ENCODE assay signal across 29 mouse cellular contexts in the genomic region with DNA sequence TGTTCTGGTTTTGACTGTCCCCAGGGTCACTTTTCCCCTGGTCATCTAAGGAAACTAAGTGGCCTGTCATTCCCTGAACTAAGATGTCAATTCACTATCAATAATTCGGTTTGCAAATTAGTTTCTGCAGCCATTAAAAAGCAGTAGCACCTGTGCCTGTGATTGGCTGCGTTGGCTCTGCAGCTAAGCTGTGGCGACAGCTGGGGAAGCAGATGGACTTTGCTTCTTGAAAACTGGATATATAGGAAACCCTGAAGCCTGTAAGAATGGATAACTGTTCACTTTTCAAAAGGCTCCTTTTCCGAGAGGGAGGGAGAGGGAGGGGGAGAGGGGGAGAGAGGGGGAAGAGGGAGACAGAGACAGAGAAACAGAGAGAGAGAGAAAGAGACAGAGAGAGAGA.
DNase-seq lines count a peak whose midpoint lies in the region; ATAC-seq lines count a peak whose summit lies in the region.
"Had no signal": no experiment of that assay in that cellular context is flagged by ENCODE, and none has a peak within 500 bp of the region (broad histone marks: within the 10 kb centered on the region; RNA-seq: fewer than 3 reads in every experiment).

No protein-coding gene starts in this region.

- no peaks in the 10 kb centered on the region for H3K9me3 ChIP-seq in forebrain, embryonic 13.5 days (replicated peaks)
- H3K9me3 ChIP-seq in forebrain, embryonic 12.5 days, result no peaks in the 10 kb centered on the region
- no peaks in the 10 kb centered on the region for H3K9me3 ChIP-seq in neural tube, embryonic 13.5 days
- H3K9me3 ChIP-seq: embryonic facial prominence, embryonic 13.5 days; heart, embryonic 12.5 days; hindbrain, embryonic 10.5 days; limb, embryonic 10.5 days; liver, embryonic 15.5 days; lung, embryonic 15.5 days; megakaryocyte, embryonic 14.5 days; midbrain, embryonic 13.5 days had no signal

- H3K9ac ChIP-seq in forebrain, embryonic 13.5 days, result no peak overlapping the region
- no peak overlapping the region for H3K9ac ChIP-seq in forebrain, embryonic 12.5 days
- H3K9ac ChIP-seq in neural tube, embryonic 13.5 days, result no peak overlapping the region
- H3K9ac ChIP-seq: embryonic facial prominence, embryonic 13.5 days; heart, embryonic 12.5 days; liver, embryonic 15.5 days; lung, embryonic 15.5 days; midbrain, embryonic 13.5 days had no signal

- ATAC-seq in forebrain, embryonic 13.5 days, result no peak
- ATAC-seq in forebrain, embryonic 12.5 days (ENCODE audit: low FRiP score), result no peak
- ATAC-seq in neural tube, embryonic 13.5 days (ENCODE audit: low read depth), result no peak
- ATAC-seq: activated CD4-positive, CD25-positive, alpha-beta regulatory T cell, adult 4 months; midbrain, embryonic 13.5 days had no signal

- H3K4me2 ChIP-seq in forebrain, embryonic 13.5 days, result no peak overlapping the region
- H3K4me2 ChIP-seq in forebrain, embryonic 12.5 days, result no peak overlapping the region
- no peak overlapping the region for H3K4me2 ChIP-seq in neural tube, embryonic 13.5 days
- H3K4me2 ChIP-seq: embryonic facial prominence, embryonic 13.5 days; heart, embryonic 12.5 days; liver, embryonic 15.5 days; lung, embryonic 15.5 days; midbrain, embryonic 13.5 days had no signal

- H3K36me3 ChIP-seq in forebrain, embryonic 13.5 days (ENCODE audit: poor library complexity, severe bottlenecking), result 0 out of 2 replicates have a peak, but pooled peaks cover 4% of the 10 kb centered on the region
- no peaks in the 10 kb centered on the region for H3K36me3 ChIP-seq in forebrain, embryonic 12.5 days (replicated peaks)
- H3K36me3 ChIP-seq in neural tube, embryonic 13.5 days, result 0 out of 2 replicates have a peak, but pooled peaks cover 3% of the 10 kb centered on the region
- H3K36me3 ChIP-seq: liver, embryonic 15.5 days; lung, embryonic 15.5 days; midbrain, embryonic 13.5 days had no signal

- DNase-seq in layer of hippocampus, adult 11-12 months (ENCODE audit: low spot score), result peak; percentile 43
- no peak for DNase-seq in layer of hippocampus, postnatal 10 days (ENCODE audit: low spot score in 2 of 2)
- DNase-seq in neural tube, embryonic 10.5 days (ENCODE audit: extremely low spot score, low spot score), result no peak
- DNase-seq in right cerebral cortex, postnatal 25 days, result peak; percentile 41
- DNase-seq in yolk sac, embryonic 10.5 days (ENCODE audit: low spot score), result no peak
- DNase-seq: adrenal gland, adult 8-10 months; cerebellum, adult 8-10 months; cerebellum, postnatal 36 days; embryo, embryonic 11 days; heart, postnatal 10 days; kidney, adult 18-20 months; kidney, postnatal 4 days; liver; lung, postnatal 36 days; thymus, adult 18-20 months; thymus, postnatal 36 days had no signal

- H3K27me3 ChIP-seq in forebrain, embryonic 13.5 days, result no peaks in the 10 kb centered on the region
- no peaks in the 10 kb centered on the region for H3K27me3 ChIP-seq in forebrain, embryonic 12.5 days
- H3K27me3 ChIP-seq in neural tube, embryonic 13.5 days, result no peaks in the 10 kb centered on the region
- H3K27me3 ChIP-seq: embryonic facial prominence, embryonic 13.5 days; heart, embryonic 12.5 days; liver, embryonic 15.5 days; lung, embryonic 15.5 days; megakaryocyte, embryonic 14.5 days; midbrain, embryonic 13.5 days had no signal

- H3K27ac ChIP-seq in forebrain, embryonic 13.5 days, result peak overlapping the region; percentile 86
- no peak overlapping the region for H3K27ac ChIP-seq in forebrain, embryonic 12.5 days
- peak overlapping the region; percentile 33; the same call in 1 of the 2 replicates for H3K27ac ChIP-seq in neural tube, embryonic 13.5 days (replicated peaks)
- H3K27ac ChIP-seq: embryonic facial prominence, embryonic 13.5 days; hindbrain, embryonic 10.5 days; limb, embryonic 10.5 days; liver, embryonic 15.5 days; lung, embryonic 15.5 days had no signal

- WGBS in forebrain, embryonic 13.5 days, result 63% methylated on average over 4 of the region's 4 CpGs
- 76% methylated on average over 4 of the region's 4 CpGs for WGBS in forebrain, embryonic 12.5 days
- WGBS in neural tube, embryonic 13.5 days, result 48% methylated on average over 4 of the region's 4 CpGs

- H3K4me3 ChIP-seq in forebrain, embryonic 13.5 days, result no peak overlapping the region
- no peak overlapping the region for H3K4me3 ChIP-seq in forebrain, embryonic 12.5 days (replicated peaks)
- H3K4me3 ChIP-seq in neural tube, embryonic 13.5 days, result no peak overlapping the region
- H3K4me3 ChIP-seq: embryonic facial prominence, embryonic 13.5 days; erythroblast, embryonic 14.5 days; heart, embryonic 12.5 days; hindbrain, embryonic 10.5 days; limb, embryonic 10.5 days; liver, embryonic 15.5 days; lung, embryonic 15.5 days; megakaryocyte, embryonic 14.5 days; midbrain, embryonic 13.5 days had no signal

- H3K4me1 ChIP-seq in forebrain, embryonic 13.5 days, result peaks cover 57% of the 10 kb centered on the region
- peaks cover 30% of the 10 kb centered on the region for H3K4me1 ChIP-seq in forebrain, embryonic 12.5 days
- H3K4me1 ChIP-seq in neural tube, embryonic 13.5 days (replicated peaks), result peaks cover 60% of the 10 kb centered on the region
- H3K4me1 ChIP-seq: embryonic facial prominence, embryonic 13.5 days had no signal

Comparison
In these comparisons a context has a peak if more than half of its experiments do, and no peak if none do; other contexts are left out.
1. DNase-seq: peak in layer of hippocampus, adult 11-12 months (single experiment) and right cerebral cortex, postnatal 25 days (single experiment); none in layer of hippocampus, postnatal 10 days (0 of 2), neural tube, embryonic 10.5 days (single experiment) and yolk sac, embryonic 10.5 days (single experiment).